Mouse (Mus musculus) frontal cortex, postnatal 25 days (tissue): ENCODE data around the gene Foxo6.

Experiments used
- DNase-seq, 2 experiments: peaks; one replicate each; pipeline ENCODE4 v3.0.0; 2022; ENCODE audit warnings: low spot score in 2 of 2

The Foxo6 gene

GRCm38 (mm10) chr4:120284187-120284586 lies 3.0 kb downstream of the Foxo6 start:
- no peak for DNase-seq

- DNase-seq: no peak
Observed at GRCm38 (mm10) chr4:120283141-120283540, 4.0 kb downstream of the Foxo6 start.

GRCm38 (mm10) chr4:120282568-120283091 lies 4.5 kb downstream of the Foxo6 start:
- peak in 1 of 2 experiments; percentile 63 for DNase-seq

- DNase-seq: no peak
Observed at GRCm38 (mm10) chr4:120281011-120281410, 6.1 kb downstream of the Foxo6 start.

GRCm38 (mm10) chr4:120280432-120280831 lies 6.7 kb downstream of the Foxo6 start:
- DNase-seq: no peak

GRCm38 (mm10) chr4:120277255-120277928 lies 9.8 kb downstream of the Foxo6 start:
- DNase-seq: peak in 1 of 2 experiments; percentile 1

GRCm38 (mm10) chr4:120275487-120275886 lies 11.7 kb downstream of the Foxo6 start:
- no peak for DNase-seq

- DNase-seq: no peak
Observed at GRCm38 (mm10) chr4:120273594-120273993, 13.6 kb downstream of the Foxo6 start.

GRCm38 (mm10) chr4:120271886-120272580 lies 15.1 kb downstream of the Foxo6 start:
- DNase-seq: no peak

GRCm38 (mm10) chr4:120271208-120271607 lies 15.9 kb downstream of the Foxo6 start:
- DNase-seq: no peak

GRCm38 (mm10) chr4:120270937-120271199 lies 16.3 kb downstream of the Foxo6 start:
- no peak for DNase-seq

GRCm38 (mm10) chr4:120270148-120270936 lies 16.8 kb downstream of the Foxo6 start:
- DNase-seq: no peak

GRCm38 (mm10) chr4:120269426-120269825 lies 17.7 kb downstream of the Foxo6 start:
- DNase-seq: no peak

GRCm38 (mm10) chr4:120268214-120269061 lies 18.7 kb downstream of the Foxo6 start:
- DNase-seq: no peak

- no peak for DNase-seq
Observed at GRCm38 (mm10) chr4:120267683-120268082, 19.5 kb downstream of the Foxo6 start.

GRCm38 (mm10) chr4:120267136-120267535 lies 20.0 kb downstream of the Foxo6 start:
- no peak for DNase-seq

GRCm38 (mm10) chr4:120264105-120264504 lies 23.0 kb downstream of the Foxo6 start:
- DNase-seq: no peak

GRCm38 (mm10) chr4:120262726-120263125 lies 24.4 kb downstream of the Foxo6 start:
- no peak for DNase-seq

- no peak for DNase-seq
Observed at GRCm38 (mm10) chr4:120262206-120262605, 24.9 kb downstream of the Foxo6 start.

- no peak for DNase-seq
Observed at GRCm38 (mm10) chr4:120259356-120260181, 27.6 kb downstream of the Foxo6 start.

- peak in 1 of 2 experiments; percentile 57 for DNase-seq
Observed at GRCm38 (mm10) chr4:120248800-120249261, 38.3 kb downstream of the Foxo6 start.
